Mouse (Mus musculus) thymus, postnatal 36 days (tissue): ENCODE measurements around the gene Zfp574.
"Not testable (repeated sequence)": the region's sequence is repeated elsewhere in the genome, so short reads cannot be mapped to it uniquely, and the experiment has no call there.

Experiments used
- DNase-seq, 2 experiments: peaks; one replicate each; pipeline ENCODE4 v3.0.0; 2022; ENCODE audit warnings: mixed read lengths in 2 of 2

Gene Zfp574

GRCm38 (mm10) chr7:25071979-25072715 is at the start of gene Zfp574, which contains the start of gene Grik5:
TSS of gene Zfp574 (plus strand) at chr7:25072567.
TSS of gene Grik5 (minus strand) at chr7:25072346.
- no peak for DNase-seq

GRCm38 (mm10) chr7:25025855-25026439 is 46.4 kb upstream of the Zfp574 start:
- no peak for DNase-seq

DNA sequence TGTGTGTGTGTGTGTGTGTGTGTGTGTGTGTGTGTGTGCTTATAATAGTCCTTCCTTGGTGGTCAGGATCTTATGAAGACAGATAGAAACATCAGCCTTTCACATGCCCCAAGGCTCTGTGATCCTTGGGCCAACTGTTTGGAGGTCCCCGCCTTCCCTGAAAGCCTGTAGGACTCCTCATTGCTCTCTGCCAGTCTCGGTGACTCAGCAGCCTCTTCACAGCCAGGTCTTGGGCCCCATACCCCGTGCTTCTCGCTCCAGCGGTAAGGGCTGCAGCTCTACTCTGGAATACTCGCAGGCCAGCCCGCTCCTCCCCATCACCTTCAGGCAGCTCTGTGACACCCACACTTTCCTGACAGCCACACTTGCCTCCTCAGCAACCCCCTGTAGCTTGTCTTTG is 45.9 kb upstream of the Zfp574 start:
- no peak for DNase-seq

GRCm38 (mm10) chr7:25030032-25030753 is 42.2 kb upstream of the Zfp574 start:
- DNase-seq, result peak; percentile 61 to 72

DNA sequence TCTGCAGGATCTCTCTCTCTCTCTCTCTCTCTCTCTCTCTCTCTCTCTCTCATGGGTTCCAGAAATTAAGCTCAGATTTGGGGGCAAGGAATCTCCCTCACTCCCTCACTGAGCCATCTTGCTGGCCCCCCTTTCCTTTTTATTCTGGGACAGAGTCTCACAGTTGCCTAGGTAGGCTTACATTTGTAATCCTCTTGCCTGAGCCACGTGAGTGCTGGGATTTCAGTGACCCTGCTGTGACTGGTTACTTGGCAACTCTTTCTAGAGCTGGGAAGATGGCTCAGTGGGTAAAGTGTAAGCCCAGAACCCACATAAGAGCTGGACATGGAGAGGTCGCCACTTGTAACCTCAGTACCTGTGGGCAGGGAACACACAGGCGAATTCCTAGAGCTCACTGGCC is 40.8 kb upstream of the Zfp574 start:
- DNase-seq, result no peak

- DNase-seq, result no peak
These were observed 37.6 kb upstream of the Zfp574 start for GRCm38 (mm10) chr7:25034796-25035195.

GRCm38 (mm10) chr7:25035916-25036315 is 36.5 kb upstream of the Zfp574 start:
- peak; percentile 56 to 72 for DNase-seq

DNA sequence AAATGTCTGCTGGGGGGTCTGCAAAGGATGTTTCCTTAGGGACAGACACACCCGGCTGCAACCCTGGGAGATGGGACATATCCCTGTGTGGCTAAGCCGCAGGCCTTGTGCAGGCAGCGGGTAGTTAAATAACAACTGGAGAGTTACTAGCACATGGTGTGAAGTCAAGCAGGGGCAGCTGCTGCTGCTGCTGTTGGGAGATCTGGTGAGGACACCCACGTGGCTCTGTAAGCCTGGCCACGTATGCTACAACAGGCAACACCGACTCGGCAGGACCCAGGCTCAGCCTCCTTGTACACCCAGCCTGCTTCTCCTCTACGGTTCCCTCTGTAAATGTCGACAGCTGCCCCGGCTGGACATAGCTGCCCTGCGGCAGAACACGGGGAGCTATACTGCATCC is 30.4 kb upstream of the Zfp574 start:
- no peak for DNase-seq

DNA sequence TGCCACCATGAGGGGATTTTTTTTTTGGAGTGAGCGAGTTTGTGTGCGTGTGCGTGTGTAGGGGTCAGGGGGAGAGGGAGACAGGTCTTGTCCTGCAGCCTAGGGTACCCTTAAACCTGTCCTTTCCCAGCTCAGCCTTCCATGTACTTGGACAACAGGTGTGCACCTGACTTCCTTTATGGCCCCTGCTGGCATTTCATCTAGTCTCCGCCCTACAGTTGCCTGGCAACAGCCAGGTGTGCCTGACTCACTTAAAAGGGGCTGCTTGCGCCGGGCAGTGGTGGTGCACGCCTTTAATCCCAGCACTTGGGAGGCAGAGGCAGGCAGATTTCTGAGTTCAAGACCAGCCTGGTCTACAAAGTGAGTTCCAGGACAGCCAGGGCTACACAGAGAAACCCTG is 27.8 kb upstream of the Zfp574 start:
- not testable (repeated sequence) for DNase-seq

DNA sequence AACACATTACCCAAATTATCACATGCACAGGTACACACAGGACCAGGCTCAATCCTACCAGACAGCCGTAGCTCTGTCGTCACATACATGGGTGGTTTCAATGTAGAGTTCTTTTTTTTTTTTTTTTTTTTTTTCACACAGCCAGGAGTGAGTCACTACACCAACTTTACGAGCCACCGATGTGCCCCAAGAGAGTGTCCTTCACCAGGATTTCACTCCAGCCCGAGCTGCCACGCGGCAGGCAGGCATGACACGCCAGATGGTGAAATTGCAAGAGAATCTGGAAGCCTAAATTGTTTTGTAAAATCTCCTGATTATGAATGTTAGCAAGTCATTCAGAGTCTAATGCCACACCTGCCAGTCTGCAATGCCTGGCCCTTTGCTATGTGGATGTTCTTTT is 25.0 kb upstream of the Zfp574 start:
- no peak for DNase-seq

- no peak for DNase-seq
These were observed 23.0 kb upstream of the Zfp574 start for GRCm38 (mm10) chr7:25049295-25049930.

- DNase-seq, result no peak
These were observed 19.8 kb upstream of the Zfp574 start for GRCm38 (mm10) chr7:25052587-25052986.

GRCm38 (mm10) chr7:25056951-25057350 is 15.4 kb upstream of the Zfp574 start:
- no peak for DNase-seq

DNA sequence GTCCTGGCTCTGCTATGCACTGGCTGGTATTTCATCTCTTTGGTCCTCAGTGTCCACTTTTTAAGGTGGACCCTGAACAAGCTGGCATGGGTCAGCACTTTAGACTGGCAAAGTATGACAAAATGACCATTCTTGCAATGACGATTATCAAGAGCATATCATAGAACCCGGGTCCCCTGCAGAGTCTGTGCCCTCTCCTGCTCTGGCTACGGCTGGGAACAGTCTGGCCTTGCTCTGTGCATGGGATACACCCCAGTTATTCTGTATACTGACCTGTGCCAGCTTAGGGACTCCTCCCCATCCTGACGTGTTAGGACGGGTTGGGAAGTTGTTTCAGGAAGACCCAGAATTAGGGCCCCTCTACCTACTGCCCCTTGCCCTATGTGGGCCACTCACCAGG is 14.5 kb upstream of the Zfp574 start:
- DNase-seq, result no peak

DNA sequence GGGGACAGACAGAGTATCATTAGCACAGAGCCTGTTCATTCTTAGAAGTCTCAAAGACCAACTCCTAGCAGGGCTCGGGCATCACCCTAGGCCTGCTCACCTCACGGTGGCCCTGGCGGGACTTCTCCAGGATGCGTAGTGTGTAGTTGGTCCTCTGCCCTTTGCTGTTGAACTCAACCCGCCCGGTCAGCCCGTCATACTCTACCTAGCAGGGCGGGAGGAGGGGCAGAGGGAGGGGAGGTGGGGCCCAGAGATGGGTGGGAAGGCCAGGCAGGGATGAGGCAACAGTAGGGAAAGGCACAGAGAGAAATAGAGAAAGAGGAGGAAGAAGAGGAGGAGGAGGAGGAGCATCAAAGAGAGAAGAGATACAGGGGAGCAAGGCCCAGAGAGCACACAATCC is 14.0 kb upstream of the Zfp574 start:
- DNase-seq, result no peak

DNA sequence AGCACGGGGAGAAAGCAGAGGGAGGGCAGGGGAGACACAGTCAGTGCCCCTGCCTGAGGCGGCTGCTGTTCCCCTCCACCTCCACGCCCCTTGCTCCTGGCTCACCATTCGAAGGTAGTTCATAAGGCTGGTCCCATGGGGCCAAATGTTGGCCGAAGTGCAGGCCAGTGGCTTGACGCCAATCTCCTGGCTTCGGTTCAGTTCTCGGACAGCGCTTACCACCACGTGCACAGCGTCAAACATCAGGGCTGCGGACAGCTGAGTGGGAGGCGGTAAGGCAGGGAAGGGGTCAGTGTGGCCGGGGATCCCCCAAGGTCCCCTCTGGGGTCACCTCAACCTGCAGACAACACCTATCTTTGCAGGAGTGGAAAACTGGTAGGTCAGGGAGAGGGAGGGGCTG is 13.5 kb upstream of the Zfp574 start:
- no peak for DNase-seq

- no peak for DNase-seq
These were observed 9.0 kb upstream of the Zfp574 start for GRCm38 (mm10) chr7:25063346-25063745.

GRCm38 (mm10) chr7:25063900-25064299 is 8.5 kb upstream of the Zfp574 start:
- DNase-seq, result no peak

DNA sequence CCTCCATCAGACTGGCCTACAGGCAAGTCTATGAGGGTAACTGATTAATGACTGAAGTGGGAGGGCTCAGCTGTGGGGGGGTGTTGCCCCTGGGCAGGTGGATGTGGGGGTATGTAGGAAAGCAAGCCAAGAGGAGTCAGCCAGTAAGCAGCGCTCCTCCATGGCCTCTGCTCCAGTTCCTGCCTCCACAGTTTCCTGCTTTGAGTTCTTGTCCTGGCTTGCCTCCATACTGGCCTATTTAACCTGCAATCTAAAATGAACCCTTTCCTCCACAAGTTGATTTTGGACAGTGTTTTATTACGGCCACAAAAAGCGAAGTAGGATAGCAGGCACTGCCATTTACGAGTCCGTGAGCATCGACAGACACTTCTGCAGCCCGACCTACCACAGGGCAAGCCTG is 5.0 kb upstream of the Zfp574 start:
- no peak for DNase-seq

- DNase-seq, result no peak
These were observed 4.3 kb upstream of the Zfp574 start for GRCm38 (mm10) chr7:25067909-25068656.

DNA sequence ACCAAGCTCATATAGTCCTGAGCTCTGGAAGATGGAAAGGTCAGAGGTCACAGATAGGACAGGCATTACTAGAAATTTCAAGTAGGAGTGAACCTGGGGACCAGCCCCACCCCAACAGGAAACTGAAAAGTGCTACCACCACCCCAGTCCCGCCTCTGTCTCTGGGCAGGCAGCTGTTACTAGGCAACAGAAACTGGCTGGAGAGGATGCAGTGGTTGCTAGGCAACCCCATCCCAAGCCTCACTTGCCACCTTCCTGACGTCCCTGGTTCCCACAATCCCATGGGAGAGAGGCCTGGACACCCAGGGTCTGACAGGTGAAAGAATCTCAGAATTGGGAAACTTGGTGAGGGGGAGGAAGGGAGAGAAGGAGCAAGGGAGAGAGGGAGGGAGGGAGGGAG is 3.6 kb upstream of the Zfp574 start:
- no peak for DNase-seq

DNA sequence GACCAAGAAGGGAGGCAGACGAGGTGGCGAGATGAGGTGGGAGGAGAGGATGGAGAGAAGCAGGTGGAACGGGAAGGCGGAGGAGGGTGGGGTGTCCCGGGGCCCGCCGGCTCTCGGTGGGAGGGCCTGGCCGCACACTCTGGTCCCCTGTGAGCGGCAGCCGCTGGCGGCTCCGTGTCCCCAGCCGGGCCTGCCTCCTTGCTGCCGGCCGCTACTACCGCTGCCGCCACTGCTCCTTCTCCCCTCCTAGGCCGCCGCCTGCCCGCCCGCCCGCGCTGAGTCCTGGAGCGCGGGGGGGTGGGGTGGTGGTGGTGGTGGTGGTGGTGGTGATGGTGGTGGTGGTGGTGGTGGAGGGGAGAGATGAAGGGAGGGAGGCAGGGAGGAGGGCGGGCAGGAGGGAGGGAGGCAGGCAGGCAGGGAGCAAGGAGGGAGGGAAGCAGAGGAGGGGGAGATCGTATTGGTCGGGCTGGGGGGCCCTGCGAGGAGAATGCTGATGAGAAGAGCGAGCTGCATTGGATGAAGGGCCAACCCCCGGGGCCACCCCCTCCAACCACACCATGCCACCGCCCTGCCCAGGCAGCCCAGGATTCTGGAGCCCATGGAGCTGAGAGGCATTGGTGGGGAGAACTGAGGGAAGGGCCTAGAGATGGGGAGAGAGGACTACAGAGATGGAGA is 486 bp downstream of the Zfp574 start:
- DNase-seq, result no peak
